Mouse (Mus musculus) embryonic facial prominence, embryonic 11.5 days (tissue): ENCODE results near the gene Igf1r. TPM values are rescaled to one million over a fixed set of nuclear protein-coding genes. Genes with fewer than 3 reads are reported as not detected.

ENCODE experiments used
- ATAC-seq: fragments of 200-750 bp; cut with Nextera tagmentation; replicated peaks from 2 replicates; pipeline ENCODE4 v1.8.0; 2017; ENCODE audit warnings: low read depth; ENCODE audit not compliant: insufficient number of reproducible peaks, low FRiP score, low TSS enrichment
- DNase-seq: peaks from one replicate; pipeline ENCODE4 v3.0.0-alpha.2; 2015; ENCODE audit warnings: low spot score
- H3K27ac ChIP-seq: fragments of 300-500 bp; sonication (generic); replicated peaks from 2 replicates; pipeline ENCODE4 v1.5.1; 2014; ENCODE audit warnings: mild to moderate bottlenecking, low read depth, low read length, control low read depth
- H3K27me3 ChIP-seq: fragments of 300-500 bp; sonication (generic); 2 replicates; pipeline ENCODE4 v1.6.1; 2014; ENCODE audit warnings: mild to moderate bottlenecking, low read length, moderate library complexity, mixed read lengths; ENCODE audit not compliant: control insufficient read depth, insufficient read depth
- H3K36me3 ChIP-seq: fragments of 300-500 bp; sonication (generic); replicated peaks from 2 replicates; pipeline ENCODE4 v1.6.1; 2014; ENCODE audit warnings: low read depth, mild to moderate bottlenecking, low read length, moderate library complexity, mixed read lengths; ENCODE audit not compliant: control insufficient read depth, insufficient read depth
- H3K4me1 ChIP-seq: fragments of 300-500 bp; sonication (generic); 2 replicates; pipeline ENCODE4 v1.6.1; 2014; ENCODE audit warnings: low read length, mixed read lengths; ENCODE audit not compliant: control insufficient read depth, insufficient read depth
- H3K4me2 ChIP-seq: fragments of 300-500 bp; sonication (generic); 2 replicates; pipeline ENCODE4 v1.6.1; 2014; ENCODE audit warnings: low read depth, mild to moderate bottlenecking, control low read depth, low read length, moderate library complexity
- H3K4me3 ChIP-seq: fragments of 300-500 bp; sonication (generic); 2 replicates; pipeline ENCODE4 v1.5.1; 2014; ENCODE audit warnings: low read depth, low read length, control low read depth
- H3K9ac ChIP-seq: fragments of 300-500 bp; sonication (generic); replicated peaks from 2 replicates; pipeline ENCODE4 v1.6.1; 2014; ENCODE audit warnings: mild to moderate bottlenecking, control low read depth, low read length
- H3K9me3 ChIP-seq: fragments of 300-500 bp; sonication (generic); replicated peaks from 2 replicates; pipeline ENCODE4 v1.6.1; 2016; ENCODE audit warnings: mild to moderate bottlenecking, low read length, inconsistent platforms, mixed read lengths; ENCODE audit not compliant: control insufficient read depth
- WGBS: fragments of 180-500 bp; shearing (Covaris S2); extraction: QIAGEN DNeasy Blood & Tissue Kit; methylation state at CpG from one replicate; pipeline ENCODE4 v1.1.7; 2014; 5-methylcytosine and 5-hydroxymethylcytosine counted together
- polyA plus RNA-seq: library from polyadenylated mRNA; unstranded; fragments of >200 nt; fragmentation: Nextera tagmentation; extraction: Ambion mirVana; gene quantifications from 2 replicates; pipeline ENCODE4 v1.2.1, GENCODE M21; 2014

The Igf1r gene
- polyA plus RNA-seq, 1 experiment from 2014 or later = 19.4 TPM

DNA sequence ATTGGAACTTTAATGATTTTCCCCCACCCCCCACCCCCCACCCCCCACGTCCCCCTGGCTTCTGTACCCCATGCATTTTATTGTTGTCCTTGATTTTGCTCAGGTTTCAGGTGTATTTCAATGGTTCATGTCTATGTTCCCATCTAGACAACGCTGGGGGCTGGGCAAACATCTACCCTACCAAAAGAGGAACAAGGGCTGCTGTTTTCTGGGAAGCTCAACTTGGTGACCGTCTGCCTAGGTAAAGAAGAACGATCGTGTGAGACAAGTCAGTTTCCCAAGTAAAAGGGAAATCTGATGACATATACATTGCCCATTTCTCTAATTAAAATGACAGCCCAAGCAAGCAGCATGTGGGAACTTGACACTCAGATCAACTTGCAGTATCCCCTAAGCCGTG, 107.1 kb downstream of the Igf1r start:
- Histone ChIP-seq H3K36me3 (no peaks in the 10 kb centered on the region), H3K27ac (no peak overlapping the region), H3K9ac (no peak overlapping the region), H3K27me3 (no peaks in the 10 kb centered on the region), H3K4me3 (no peak overlapping the region), H3K4me2 (no peak overlapping the region), H3K9me3 (no peaks in the 10 kb centered on the region), H3K4me1 (peaks cover 6% of the 10 kb centered on the region)
- WGBS = 79% methylated on average over 6 of the region's 6 CpGs
- no peak for DNase-seq
- no peak for ATAC-seq

DNA sequence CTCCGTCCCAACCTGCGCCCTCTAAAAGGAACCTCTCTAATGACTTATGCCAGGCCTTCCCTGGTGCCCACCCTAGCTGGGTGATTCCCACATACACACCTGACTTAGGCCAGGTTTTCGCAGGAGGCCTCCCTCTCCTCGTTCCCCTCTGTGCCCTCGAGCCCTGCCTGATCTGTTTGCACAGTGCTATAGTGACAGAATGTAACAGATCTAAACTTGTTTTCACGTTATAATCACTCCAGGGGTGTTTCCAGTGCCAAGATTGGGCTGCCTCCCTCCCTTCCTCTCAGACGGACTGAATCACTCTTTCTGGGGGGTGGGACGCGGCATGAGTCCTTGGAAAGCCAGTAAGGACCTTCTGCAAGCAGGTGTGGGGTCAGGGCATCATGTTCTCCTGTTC, 108.8 kb downstream of the Igf1r start:
- Histone ChIP-seq H3K9me3 (no peaks in the 10 kb centered on the region), H3K27me3 (no peaks in the 10 kb centered on the region), H3K27ac (no peak overlapping the region), H3K4me1 (peaks cover 8% of the 10 kb centered on the region), H3K4me2 (no peak overlapping the region), H3K4me3 (no peak overlapping the region), H3K36me3 (no peaks in the 10 kb centered on the region), H3K9ac (no peak overlapping the region)
- 77% methylated on average over 9 of the region's 9 CpGs for WGBS
- ATAC-seq = no peak
- DNase-seq = no peak

DNA sequence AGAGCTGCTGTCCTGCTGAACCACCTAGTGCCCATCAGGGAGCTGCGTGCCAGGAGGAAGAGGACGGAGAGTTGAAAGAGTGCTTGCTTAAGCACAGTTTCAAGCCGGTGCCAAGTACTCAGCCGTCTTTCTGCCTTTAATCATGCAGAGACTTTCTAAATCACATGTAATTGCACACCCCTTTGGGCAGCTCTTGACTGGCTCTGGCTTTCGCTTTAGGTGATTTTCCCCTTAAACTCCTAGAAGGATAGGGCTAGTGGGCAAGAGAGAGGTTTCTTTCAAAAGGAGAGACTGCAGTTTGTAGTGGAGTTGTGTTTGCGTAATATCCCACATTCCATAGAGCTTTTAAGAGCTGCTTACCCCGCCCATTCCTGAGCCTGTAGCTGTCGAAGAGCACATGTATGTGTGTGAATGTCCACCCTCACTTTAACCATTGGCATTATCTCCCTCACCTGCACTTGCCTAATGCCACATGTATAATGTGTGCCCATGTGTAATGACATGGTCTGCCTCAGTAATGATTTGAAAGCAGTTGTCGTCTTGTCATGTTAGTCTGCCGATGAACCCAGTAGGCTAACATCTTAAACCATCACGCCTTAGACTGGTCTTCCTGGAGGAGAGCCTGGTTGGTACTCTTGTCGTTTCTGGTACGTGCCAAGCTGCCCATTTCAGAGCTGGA, 109.7 kb downstream of the Igf1r start:
- DNase-seq (no peak), ATAC-seq (no peak)
- Histone ChIP-seq H3K4me3 (no peak overlapping the region), H3K9me3 (no peaks in the 10 kb centered on the region), H3K36me3 (no peaks in the 10 kb centered on the region), H3K4me1 (peaks cover 8% of the 10 kb centered on the region), H3K27me3 (no peaks in the 10 kb centered on the region), H3K9ac (no peak overlapping the region), H3K4me2 (no peak overlapping the region), H3K27ac (no peak overlapping the region)
- WGBS = 73% methylated on average over 13 of the region's 13 CpGs

DNA sequence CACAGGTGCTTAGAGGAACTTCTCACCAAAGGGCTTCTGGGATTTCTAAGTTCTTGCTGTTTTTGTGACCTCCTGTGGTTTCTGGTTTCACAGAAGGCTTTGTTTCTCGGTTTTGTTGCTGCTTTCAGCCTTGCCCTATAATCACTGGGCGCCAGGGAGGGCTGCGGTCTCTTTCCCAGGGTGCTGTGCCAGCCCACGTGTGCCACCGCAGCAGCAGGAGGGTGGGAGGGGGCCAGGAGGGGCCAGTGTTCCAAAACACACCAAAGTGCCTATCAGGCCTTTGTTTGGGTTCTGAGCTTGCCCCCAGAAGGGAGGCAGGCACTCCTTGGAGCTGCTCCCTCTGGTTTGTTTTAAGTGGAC, 110.2 kb downstream of the Igf1r start:
- H3K4me1 ChIP-seq = peaks cover 8% of the 10 kb centered on the region
- 49% methylated on average over 5 of the region's 5 CpGs for WGBS
- no peak overlapping the region for H3K9ac ChIP-seq
- H3K4me3 ChIP-seq = no peak overlapping the region
- no peaks in the 10 kb centered on the region for H3K36me3 ChIP-seq
- H3K9me3 ChIP-seq = no peaks in the 10 kb centered on the region
- no peak overlapping the region for H3K27ac ChIP-seq
- H3K4me2 ChIP-seq = no peak overlapping the region
- no peak for DNase-seq
- no peaks in the 10 kb centered on the region for H3K27me3 ChIP-seq
- no peak for ATAC-seq

DNA sequence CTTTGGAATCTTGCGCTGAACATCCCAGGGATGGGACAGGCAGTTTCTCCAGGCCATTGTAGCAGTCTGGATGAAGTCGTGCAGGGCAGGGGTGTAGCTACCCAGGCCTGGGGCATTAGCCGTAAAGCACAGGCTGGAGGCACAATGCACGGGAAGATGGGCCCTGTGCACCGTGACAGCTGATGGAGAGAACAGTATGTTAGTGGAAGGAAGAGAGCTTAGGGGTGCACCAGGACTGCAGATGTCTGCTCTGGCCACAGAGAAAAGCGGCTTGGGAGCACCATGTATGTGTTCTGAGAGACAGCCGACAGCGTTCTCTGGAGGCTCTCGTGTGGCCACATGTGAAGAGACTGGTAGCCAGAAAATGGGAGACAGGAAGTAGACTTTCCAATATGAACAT, 111.1 kb downstream of the Igf1r start:
- H3K4me3 ChIP-seq = no peak overlapping the region
- no peak overlapping the region for H3K27ac ChIP-seq
- peaks cover 8% of the 10 kb centered on the region for H3K4me1 ChIP-seq
- no peak overlapping the region for H3K9ac ChIP-seq
- H3K27me3 ChIP-seq = no peaks in the 10 kb centered on the region
- no peaks in the 10 kb centered on the region for H3K36me3 ChIP-seq
- H3K9me3 ChIP-seq = no peaks in the 10 kb centered on the region
- no peak for DNase-seq
- ATAC-seq = no peak
- H3K4me2 ChIP-seq = no peak overlapping the region
- WGBS = 90% methylated on average over 9 of the region's 9 CpGs

DNA sequence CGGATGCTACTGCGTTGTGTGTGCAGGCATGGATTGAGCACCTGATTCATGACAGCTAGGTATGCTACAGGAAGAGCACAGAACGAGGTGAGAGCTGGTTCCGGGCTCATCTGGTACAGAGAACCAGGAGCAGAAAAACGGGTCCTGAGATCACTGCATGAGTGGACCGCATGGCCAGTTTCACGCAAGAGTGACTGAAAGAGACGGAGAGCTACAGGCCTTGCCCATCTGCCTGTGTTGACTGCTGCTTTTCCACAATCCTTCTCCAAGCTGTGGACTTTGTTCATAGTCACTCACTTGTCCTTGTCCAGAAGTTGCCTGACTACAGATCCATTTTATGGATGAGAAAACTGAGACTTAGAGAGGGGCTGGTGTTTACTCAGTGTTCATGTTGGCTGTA, 111.5 kb downstream of the Igf1r start:
- 92% methylated on average over 8 of the region's 8 CpGs for WGBS
- Histone ChIP-seq H3K4me2 (no peak overlapping the region), H3K9ac (no peak overlapping the region), H3K4me1 (peaks cover 8% of the 10 kb centered on the region), H3K27ac (no peak overlapping the region), H3K9me3 (no peaks in the 10 kb centered on the region), H3K36me3 (no peaks in the 10 kb centered on the region), H3K27me3 (no peaks in the 10 kb centered on the region), H3K4me3 (no peak overlapping the region)
- ATAC-seq = no peak
- DNase-seq = no peak

DNA sequence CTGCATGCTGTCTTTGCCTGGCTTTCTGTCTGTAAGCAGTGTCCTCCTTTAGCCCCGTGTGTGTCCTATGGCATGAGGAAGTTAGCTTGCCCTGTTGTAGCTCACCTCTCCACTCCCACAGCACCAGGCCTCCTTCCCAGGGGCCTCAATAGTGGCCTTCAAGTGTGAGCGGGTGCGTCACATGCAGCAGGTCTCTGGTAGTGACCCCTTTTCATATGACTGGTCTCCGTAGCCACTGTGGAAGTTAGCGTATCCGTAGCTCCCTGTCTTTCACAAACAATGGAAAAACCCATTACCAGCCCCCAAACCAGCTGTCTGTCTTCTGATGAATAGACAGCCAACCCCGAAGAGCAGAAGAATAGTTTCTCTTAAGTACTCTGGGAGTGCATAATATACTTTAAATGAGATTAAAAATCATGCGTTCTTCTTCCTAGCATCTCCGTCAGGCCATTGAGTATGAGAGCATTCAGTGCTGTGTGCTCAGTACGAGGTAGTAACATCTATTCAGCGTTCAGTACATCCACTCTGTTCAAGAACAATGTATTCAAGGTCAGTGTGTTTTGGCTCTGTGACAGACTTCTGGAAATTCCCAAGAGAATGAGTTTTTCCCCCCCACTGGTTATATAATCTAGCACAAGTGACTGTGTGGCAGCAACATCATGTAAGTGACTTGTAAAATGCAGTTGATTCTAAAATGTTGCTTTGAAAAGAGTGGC, 112.2 kb downstream of the Igf1r start:
- no peak for ATAC-seq

DNA sequence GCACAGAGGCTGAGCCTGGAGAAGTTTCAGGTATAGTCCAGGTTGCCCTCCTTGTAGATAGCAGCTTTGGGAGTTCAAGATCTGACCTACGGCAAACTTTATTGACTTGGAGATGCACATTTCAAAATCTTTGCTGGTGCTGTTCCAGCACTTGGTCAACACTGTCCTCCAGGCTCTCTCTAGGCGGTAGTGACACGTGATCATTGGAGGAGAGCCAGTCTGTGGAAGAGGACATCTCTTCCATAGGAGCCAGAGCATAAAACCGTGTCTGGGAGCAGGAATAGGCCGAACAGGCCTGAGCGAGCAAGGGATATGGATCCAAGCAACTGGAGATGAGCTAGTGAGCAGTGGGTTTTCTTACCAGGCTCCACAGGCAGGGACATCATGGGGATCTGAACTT, 113.3 kb downstream of the Igf1r start:
- Histone ChIP-seq H3K4me2 (no peak overlapping the region), H3K27me3 (no peaks in the 10 kb centered on the region), H3K4me3 (no peak overlapping the region), H3K4me1 (peaks cover 8% of the 10 kb centered on the region), H3K9ac (no peak overlapping the region), H3K9me3 (no peaks in the 10 kb centered on the region), H3K27ac (no peak overlapping the region), H3K36me3 (no peaks in the 10 kb centered on the region)
- ATAC-seq (no peak), DNase-seq (no peak)
- whole genome bisulfite sequencing = 89% methylated on average over 6 of the region's 6 CpGs

More for the DNA sequence above, 112.2 kb downstream of the Igf1r start:
- Histone ChIP-seq H3K36me3 (no peaks in the 10 kb centered on the region), H3K4me3 (no peak overlapping the region), H3K4me1 (peaks cover 8% of the 10 kb centered on the region), H3K9ac (no peak overlapping the region), H3K9me3 (no peaks in the 10 kb centered on the region), H3K27ac (no peak overlapping the region), H3K4me2 (no peak overlapping the region), H3K27me3 (no peaks in the 10 kb centered on the region)
- DNase-seq = no peak
- 74% methylated on average over 11 of the region's 11 CpGs for WGBS
